Comparison of ENCODE assay signal across 12 mouse cellular contexts in genomic region chr10:43075535-43076152, GRCm38 (mm10).
DNase-seq lines count a peak whose midpoint lies in the region; ATAC-seq lines count a peak whose summit lies in the region.
"Had no signal": no experiment of that assay in that cellular context is flagged by ENCODE, and none has a peak within 500 bp of the region (broad histone marks: within the 10 kb centered on the region; RNA-seq: fewer than 3 reads in every experiment).

No protein-coding gene starts in this region.

- DNase-seq in intestine, embryonic 14.5 days (ENCODE audit: low spot score) = peak; percentile 53
- DNase-seq in frontal cortex, postnatal 36 days (ENCODE audit: low spot score in 2 of 2) = peak; percentile 66 to 77
- DNase-seq in spleen, postnatal 4 days (ENCODE audit: low spot score in 2 of 2) = no peak
- DNase-seq in lung, adult 18-20 months = no peak
- DNase-seq in spleen, adult 12 weeks (ENCODE audit: low spot score) = no peak
- DNase-seq: heart, postnatal 10 days; kidney, postnatal 4 days; thymus, postnatal 4 days had no signal

- H3K4me2 ChIP-seq in intestine, embryonic 14.5 days (ENCODE audit: low read length) = no peak overlapping the region
- no peak overlapping the region for H3K4me2 ChIP-seq in intestine, embryonic 16.5 days (ENCODE audit: low read depth, low read length)
- peak overlapping the region; percentile 27; the same call in 1 of the 2 replicates for H3K4me2 ChIP-seq in embryonic facial prominence, embryonic 15.5 days (replicated peaks)
- H3K4me2 ChIP-seq in midbrain, embryonic 16.5 days (ENCODE audit: low read length) = no peak overlapping the region
- H3K4me2 ChIP-seq: liver, embryonic 15.5 days had no signal

- no peak overlapping the region for H3K9ac ChIP-seq in intestine, embryonic 14.5 days (ENCODE audit: low read length)
- H3K9ac ChIP-seq in intestine, embryonic 16.5 days (ENCODE audit: low read depth, low read length) = no peak overlapping the region
- no peak overlapping the region for H3K9ac ChIP-seq in embryonic facial prominence, embryonic 15.5 days
- no peak overlapping the region for H3K9ac ChIP-seq in midbrain, embryonic 16.5 days (ENCODE audit: low read depth, low read length)
- H3K9ac ChIP-seq: liver, embryonic 15.5 days had no signal

- no peak for ATAC-seq in intestine, embryonic 14.5 days (replicated peaks; ENCODE audit: low FRiP score, low TSS enrichment, low read depth)
- ATAC-seq in intestine, embryonic 16.5 days = no peak
- no peak for ATAC-seq in embryonic facial prominence, embryonic 15.5 days (ENCODE audit: insufficient number of reproducible peaks, low FRiP score, low TSS enrichment, low read depth)
- ATAC-seq in midbrain, embryonic 16.5 days = peak; percentile 57

- H3K4me3 ChIP-seq in intestine, embryonic 14.5 days (ENCODE audit: low read depth, low read length) = no peak overlapping the region
- no peak overlapping the region for H3K4me3 ChIP-seq in intestine, embryonic 16.5 days (ENCODE audit: low read length)
- no peak overlapping the region for H3K4me3 ChIP-seq in embryonic facial prominence, embryonic 15.5 days (replicated peaks)
- no peak overlapping the region for H3K4me3 ChIP-seq in midbrain, embryonic 16.5 days (ENCODE audit: low read depth, low read length)
- H3K4me3 ChIP-seq: liver, embryonic 15.5 days had no signal

- 0 out of 2 replicates have a peak, but pooled peaks cover 6% of the 10 kb centered on the region for H3K4me1 ChIP-seq in intestine, embryonic 14.5 days (replicated peaks; ENCODE audit: control insufficient read depth, insufficient read depth, low read length)
- H3K4me1 ChIP-seq in intestine, embryonic 16.5 days (ENCODE audit: control insufficient read depth, insufficient read depth, low read length) = no peaks in the 10 kb centered on the region
- peaks cover 19% of the 10 kb centered on the region; the same call in 1 of the 2 replicates for H3K4me1 ChIP-seq in embryonic facial prominence, embryonic 15.5 days
- H3K4me1 ChIP-seq in midbrain, embryonic 16.5 days (ENCODE audit: control insufficient read depth, insufficient read depth, low read length) = peaks cover 21% of the 10 kb centered on the region
- H3K4me1 ChIP-seq: liver, embryonic 15.5 days had no signal

- H3K27me3 ChIP-seq in intestine, embryonic 14.5 days (replicated peaks; ENCODE audit: control insufficient read depth, insufficient read depth, low read length) = no peaks in the 10 kb centered on the region
- no peaks in the 10 kb centered on the region for H3K27me3 ChIP-seq in intestine, embryonic 16.5 days (replicated peaks; ENCODE audit: control insufficient read depth, insufficient read depth, low read length)
- H3K27me3 ChIP-seq in embryonic facial prominence, embryonic 15.5 days = no peaks in the 10 kb centered on the region
- H3K27me3 ChIP-seq in midbrain, embryonic 16.5 days (ENCODE audit: control insufficient read depth, insufficient read depth, low read depth, low read length) = no peaks in the 10 kb centered on the region
- H3K27me3 ChIP-seq: liver, embryonic 15.5 days had no signal

- H3K9me3 ChIP-seq in intestine, embryonic 14.5 days (ENCODE audit: control insufficient read depth, low read length) = no peaks in the 10 kb centered on the region
- no peaks in the 10 kb centered on the region for H3K9me3 ChIP-seq in intestine, embryonic 16.5 days (ENCODE audit: control insufficient read depth, low read length)
- no peaks in the 10 kb centered on the region for H3K9me3 ChIP-seq in embryonic facial prominence, embryonic 15.5 days (replicated peaks)
- H3K9me3 ChIP-seq in midbrain, embryonic 16.5 days (replicated peaks; ENCODE audit: control insufficient read depth, low read length, poor library complexity, severe bottlenecking) = no peaks in the 10 kb centered on the region
- H3K9me3 ChIP-seq: liver, embryonic 15.5 days had no signal

- no peak overlapping the region for H3K27ac ChIP-seq in intestine, embryonic 14.5 days (ENCODE audit: low read depth)
- H3K27ac ChIP-seq in intestine, embryonic 16.5 days (ENCODE audit: low read length) = no peak overlapping the region
- no peak overlapping the region for H3K27ac ChIP-seq in embryonic facial prominence, embryonic 15.5 days (replicated peaks)
- no peak overlapping the region for H3K27ac ChIP-seq in midbrain, embryonic 16.5 days (ENCODE audit: low read length)
- H3K27ac ChIP-seq: liver, embryonic 15.5 days had no signal

- WGBS in intestine, embryonic 14.5 days = 58% methylated on average over 13 of the region's 13 CpGs
- 62% methylated on average over 13 of the region's 13 CpGs for WGBS in intestine, embryonic 16.5 days
- WGBS in embryonic facial prominence, embryonic 15.5 days = 43% methylated on average over 13 of the region's 13 CpGs
- 57% methylated on average over 13 of the region's 13 CpGs for WGBS in midbrain, embryonic 16.5 days

- no peaks in the 10 kb centered on the region for H3K36me3 ChIP-seq in intestine, embryonic 14.5 days (ENCODE audit: control insufficient read depth, insufficient read depth, low read length)
- H3K36me3 ChIP-seq in intestine, embryonic 16.5 days (ENCODE audit: control insufficient read depth, insufficient read depth, low read length) = no peaks in the 10 kb centered on the region
- no peaks in the 10 kb centered on the region for H3K36me3 ChIP-seq in embryonic facial prominence, embryonic 15.5 days
- no peaks in the 10 kb centered on the region for H3K36me3 ChIP-seq in midbrain, embryonic 16.5 days (ENCODE audit: control insufficient read depth, insufficient read depth, low read length)
- H3K36me3 ChIP-seq: liver, embryonic 15.5 days had no signal

Comparison
In these comparisons a context has a peak if more than half of its experiments do, and no peak if none do; other contexts are left out.
1. DNase-seq: peak in intestine, embryonic 14.5 days (single experiment) and frontal cortex, postnatal 36 days (2 of 2); none in spleen, postnatal 4 days (0 of 2), lung, adult 18-20 months (0 of 2) and spleen, adult 12 weeks (single experiment).